Mouse (Mus musculus): ENCODE measurements at regions not wholly inside any gene's neighbourhood (a gene's known extent, or its start where the extent isn't known, plus 50 kb on each side); places are given as distances from the start of the nearest gene placed in this dataset.

- no peak for ATAC-seq (ENCODE audit: low FRiP score, low TSS enrichment)
- 50% methylated on average over 8 of the region's 8 CpGs for WGBS
- Histone ChIP-seq H3K4me1 (replicated peaks; ENCODE audit: control insufficient read depth, insufficient read depth) (no peaks in the 10 kb centered on the region), H3K27ac (replicated peaks) (no peak overlapping the region), H3K4me3 (ENCODE audit: low read depth, low read length) (no peak overlapping the region), H3K36me3 (ENCODE audit: control insufficient read depth, insufficient read depth, low read length) (no peaks in the 10 kb centered on the region), H3K4me2 (replicated peaks; ENCODE audit: low read depth) (no peak overlapping the region), H3K9me3 (ENCODE audit: control insufficient read depth, low read length) (no peaks in the 10 kb centered on the region), H3K27me3 (ENCODE audit: control insufficient read depth, insufficient read depth, low read length) (no peaks in the 10 kb centered on the region), H3K9ac (ENCODE audit: low read length) (no peak overlapping the region)
- no peak for TF ChIP-seq CTCF (IDR thresholded peaks at IDR 0.05; ENCODE audit: low read depth)
- TF ChIP-seq EP300 (optimal IDR thresholded peaks at IDR 0.05): no peak
- DNase-seq (ENCODE audit: low spot score): no peak
Observed at GRCm38 (mm10) chr1:42781533-42781932, 69.5 kb upstream of the Mrps9 start.

GRCm38 (mm10) chr1:42783072-42783672, 67.9 kb upstream of the Mrps9 start:
- ATAC-seq (ENCODE audit: low FRiP score, low TSS enrichment): no peak
- no peak overlapping the region for H3K9ac ChIP-seq (ENCODE audit: low read length)
- TF ChIP-seq EP300 (optimal IDR thresholded peaks at IDR 0.05) (no peak), CTCF (IDR thresholded peaks at IDR 0.05; ENCODE audit: low read depth) (no peak)
- DNase-seq (ENCODE audit: low spot score): no peak
- H3K27ac ChIP-seq (replicated peaks): no peak overlapping the region
- H3K4me2 ChIP-seq (replicated peaks; ENCODE audit: low read depth): no peak overlapping the region
- no peaks in the 10 kb centered on the region for H3K4me1 ChIP-seq (replicated peaks; ENCODE audit: control insufficient read depth, insufficient read depth)
- no peaks in the 10 kb centered on the region for H3K27me3 ChIP-seq (ENCODE audit: control insufficient read depth, insufficient read depth, low read length)
- H3K4me3 ChIP-seq (ENCODE audit: low read depth, low read length): no peak overlapping the region
- H3K9me3 ChIP-seq (ENCODE audit: control insufficient read depth, low read length): no peaks in the 10 kb centered on the region
- WGBS: 86% methylated on average over 7 of the region's 7 CpGs
- H3K36me3 ChIP-seq (ENCODE audit: control insufficient read depth, insufficient read depth, low read length): no peaks in the 10 kb centered on the region

- DNase-seq (ENCODE audit: low spot score) (no peak), ATAC-seq (ENCODE audit: low FRiP score, low TSS enrichment) (no peak)
- no peaks in the 10 kb centered on the region for H3K27me3 ChIP-seq (ENCODE audit: control insufficient read depth, insufficient read depth, low read length)
- H3K36me3 ChIP-seq (ENCODE audit: control insufficient read depth, insufficient read depth, low read length): no peaks in the 10 kb centered on the region
- H3K27ac ChIP-seq (replicated peaks): no peak overlapping the region
- H3K4me3 ChIP-seq (ENCODE audit: low read depth, low read length): no peak overlapping the region
- H3K9me3 ChIP-seq (ENCODE audit: control insufficient read depth, low read length): no peaks in the 10 kb centered on the region
- 49% methylated on average over 7 of the region's 7 CpGs for WGBS
- H3K9ac ChIP-seq (ENCODE audit: low read length): no peak overlapping the region
- no peak overlapping the region for H3K4me2 ChIP-seq (replicated peaks; ENCODE audit: low read depth)
- TF ChIP-seq EP300 (optimal IDR thresholded peaks at IDR 0.05) (no peak), CTCF (IDR thresholded peaks at IDR 0.05; ENCODE audit: low read depth) (no peak)
- no peaks in the 10 kb centered on the region for H3K4me1 ChIP-seq (replicated peaks; ENCODE audit: control insufficient read depth, insufficient read depth)
Observed at GRCm38 (mm10) chr1:42787240-42787639, 63.8 kb upstream of the Mrps9 start.

GRCm38 (mm10) chr1:42788413-42788812, 62.6 kb upstream of the Mrps9 start:
- no peak overlapping the region for H3K27ac ChIP-seq (replicated peaks)

More at GRCm38 (mm10) chr1:42788413-42788812, 62.6 kb upstream of the Mrps9 start:
- no peaks in the 10 kb centered on the region for H3K27me3 ChIP-seq (ENCODE audit: control insufficient read depth, insufficient read depth, low read length)
- no peak overlapping the region for H3K4me2 ChIP-seq (replicated peaks; ENCODE audit: low read depth)
- DNase-seq (ENCODE audit: low spot score) (no peak), ATAC-seq (ENCODE audit: low FRiP score, low TSS enrichment) (no peak)
- no peaks in the 10 kb centered on the region for H3K4me1 ChIP-seq (replicated peaks; ENCODE audit: control insufficient read depth, insufficient read depth)
- TF ChIP-seq EP300 (optimal IDR thresholded peaks at IDR 0.05): no peak
- TF ChIP-seq CTCF (IDR thresholded peaks at IDR 0.05; ENCODE audit: low read depth): no peak
- H3K9ac ChIP-seq (ENCODE audit: low read length): no peak overlapping the region
- no peaks in the 10 kb centered on the region for H3K9me3 ChIP-seq (ENCODE audit: control insufficient read depth, low read length)
- no peaks in the 10 kb centered on the region for H3K36me3 ChIP-seq (ENCODE audit: control insufficient read depth, insufficient read depth, low read length)
- no peak overlapping the region for H3K4me3 ChIP-seq (ENCODE audit: low read depth, low read length)
- 68% methylated on average over 6 of the region's 6 CpGs for WGBS
